Mouse (Mus musculus): Measurements from ENCODE around the gene 4930469K13Rik. TPM values are rescaled to one million over a fixed set of nuclear protein-coding genes. Genes with fewer than 3 reads are reported as not detected.
A peak's percentile ranks its signal among the peaks of the same experiment; 100 is the strongest.

The 4930469K13Rik gene
- total RNA-seq, 2 experiments from 2014 or later: not detected

DNA sequence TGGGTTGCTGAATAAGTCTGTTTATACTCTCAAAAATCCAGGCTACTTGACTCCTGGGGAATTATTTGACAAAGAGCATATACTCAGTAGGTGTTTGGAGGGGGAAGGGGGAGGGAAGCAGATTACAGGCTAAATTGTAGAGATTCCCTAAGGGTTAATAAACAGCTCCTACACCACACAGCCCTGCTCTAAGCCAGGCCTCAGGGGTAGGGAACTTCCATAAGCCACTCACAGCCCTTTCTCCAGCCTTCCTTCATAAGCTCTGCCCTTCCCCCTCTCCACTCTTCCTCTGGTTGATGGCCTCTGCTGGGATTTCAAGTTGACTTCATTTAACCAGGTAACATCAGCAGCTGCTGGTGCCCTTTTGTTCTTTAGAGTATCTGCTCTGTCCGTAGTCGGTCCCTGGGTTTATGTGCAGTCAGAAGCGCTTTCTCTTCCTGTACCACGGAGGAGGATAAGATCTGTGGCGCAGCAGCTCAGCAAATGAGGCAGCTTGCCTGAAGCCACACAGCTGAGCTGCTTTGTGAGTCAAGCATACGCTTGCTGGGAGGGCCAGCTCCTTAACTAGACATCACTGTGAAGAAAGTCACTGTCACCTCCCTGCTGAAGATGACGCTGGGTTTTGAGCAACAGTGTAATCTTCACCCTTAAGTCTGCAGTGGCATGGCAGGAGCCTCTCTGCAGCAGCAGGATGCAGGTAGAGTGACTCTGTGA lies 159.6 kb downstream of the 4930469K13Rik start:
- no peak for DNase-seq

DNA sequence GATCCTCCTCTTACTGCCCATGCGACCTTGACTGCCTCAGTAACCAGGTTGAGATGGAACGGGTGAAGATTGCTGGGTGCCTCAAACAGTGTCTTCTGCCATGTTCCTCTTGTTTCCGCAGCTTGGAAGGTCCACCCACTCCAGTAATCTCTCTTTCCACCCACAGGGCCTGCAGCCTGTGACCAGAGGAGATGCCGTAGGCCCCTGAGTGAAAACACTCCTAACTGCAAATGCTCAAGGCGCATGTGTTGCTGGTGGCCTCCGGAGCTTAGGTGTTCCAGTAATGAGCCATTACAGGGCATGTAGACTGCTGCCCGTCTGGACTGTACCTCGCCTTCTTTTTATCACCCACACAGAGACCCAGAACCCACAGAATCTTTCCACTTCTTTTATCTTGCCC lies 160.7 kb downstream of the 4930469K13Rik start:
- DNase-seq: no peak

DNA sequence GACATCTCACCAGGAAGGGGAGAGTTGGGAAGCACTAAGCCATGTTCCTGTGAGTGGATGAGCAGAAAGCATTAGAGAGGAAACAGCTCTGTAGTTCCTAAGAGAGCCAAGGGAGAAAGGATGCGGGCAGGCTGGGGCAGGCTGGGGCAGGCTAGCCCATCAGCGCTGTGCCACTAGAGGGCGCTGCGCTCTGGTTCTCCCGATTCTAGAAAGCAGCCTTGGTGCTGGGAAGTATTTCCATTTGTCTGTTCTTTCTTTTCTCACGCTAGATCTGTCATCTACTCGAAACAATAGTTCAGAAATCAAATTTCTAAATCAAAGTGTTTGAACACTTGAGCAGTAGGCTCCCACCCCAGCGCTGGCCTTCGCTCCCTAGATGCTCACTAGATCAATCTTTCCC lies 164.1 kb downstream of the 4930469K13Rik start:
- no peak for DNase-seq

DNA sequence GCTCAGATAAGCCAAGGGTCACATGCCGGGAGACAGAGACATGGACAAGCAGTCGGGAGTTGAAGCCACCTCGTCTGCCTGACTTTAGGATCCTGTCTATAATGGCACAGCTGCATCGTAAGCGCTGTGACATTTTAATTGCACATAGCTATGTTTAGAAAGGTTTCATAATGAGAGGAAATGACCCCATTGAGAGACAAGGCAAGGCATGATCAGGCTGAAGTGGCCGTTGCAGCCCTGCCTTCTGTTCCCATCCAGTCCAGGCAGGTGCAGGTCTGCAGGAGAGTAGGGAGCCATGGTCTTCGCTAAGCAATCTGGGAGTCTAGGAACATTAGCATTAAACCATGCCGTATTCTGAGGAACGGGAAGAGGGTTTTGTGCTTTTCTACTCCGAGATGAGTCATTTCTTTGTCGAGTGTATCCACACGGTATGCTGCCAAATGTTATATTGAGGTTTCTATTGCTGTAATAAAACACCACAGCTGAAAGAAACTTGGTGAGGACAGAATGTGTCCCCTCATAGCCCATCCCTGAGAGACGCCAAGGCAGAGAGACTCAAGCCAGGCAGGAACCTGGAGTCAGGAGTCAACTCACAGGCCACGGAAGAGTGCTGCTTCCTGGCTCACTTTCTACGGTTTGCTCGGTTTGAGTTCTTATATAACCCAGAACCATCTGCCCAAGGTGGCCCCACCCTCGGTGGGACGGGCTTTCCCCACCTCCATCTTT lies 165.8 kb downstream of the 4930469K13Rik start:
- no peak for DNase-seq

DNA sequence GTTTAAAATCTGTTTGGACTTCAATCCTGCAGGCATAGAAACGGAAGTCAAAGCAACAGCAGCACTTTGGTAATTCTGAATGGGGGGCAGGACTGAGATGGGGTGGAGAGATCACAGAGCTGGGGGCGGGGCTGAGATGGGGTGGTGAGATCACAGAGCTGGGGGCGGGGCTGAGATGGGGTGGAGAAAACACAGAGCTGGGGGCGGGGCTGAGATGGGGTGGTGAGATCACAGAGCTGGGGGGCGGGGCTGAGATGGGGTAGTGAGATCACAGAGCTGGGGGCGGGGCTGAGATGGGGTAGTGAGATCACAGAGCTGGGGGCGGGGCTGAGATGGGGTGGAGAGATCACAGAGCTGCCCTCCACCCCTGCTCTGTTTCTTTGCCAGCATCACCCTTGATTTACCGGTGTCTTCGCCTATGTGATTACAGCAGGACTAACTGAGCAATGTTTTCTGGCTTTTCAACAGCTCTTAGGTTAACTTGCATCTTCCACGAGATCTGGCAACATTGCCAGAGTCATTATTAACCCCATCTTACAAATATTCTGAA lies 166.4 kb downstream of the 4930469K13Rik start:
- DNase-seq: peak; percentile 8

DNA sequence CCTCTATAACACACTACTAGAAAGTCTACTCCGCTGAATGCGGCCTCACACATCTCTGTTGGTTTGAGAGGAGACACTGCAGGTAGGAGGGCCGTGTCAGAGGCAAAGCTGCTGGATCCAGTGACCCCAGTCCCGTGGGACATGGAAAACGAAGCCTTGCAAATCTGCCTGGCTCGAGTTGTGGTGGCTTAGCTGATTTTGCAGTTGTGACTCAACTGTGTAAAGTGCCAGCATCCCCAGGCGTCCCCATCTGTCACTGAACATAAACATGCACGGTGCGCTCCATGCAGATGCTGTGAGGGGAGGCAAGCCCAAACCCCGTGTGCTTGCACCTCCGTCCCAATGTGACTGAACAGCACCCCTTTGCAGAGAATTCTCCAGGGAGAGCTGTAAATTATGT lies 168.9 kb downstream of the 4930469K13Rik start:
- DNase-seq: no peak

DNA sequence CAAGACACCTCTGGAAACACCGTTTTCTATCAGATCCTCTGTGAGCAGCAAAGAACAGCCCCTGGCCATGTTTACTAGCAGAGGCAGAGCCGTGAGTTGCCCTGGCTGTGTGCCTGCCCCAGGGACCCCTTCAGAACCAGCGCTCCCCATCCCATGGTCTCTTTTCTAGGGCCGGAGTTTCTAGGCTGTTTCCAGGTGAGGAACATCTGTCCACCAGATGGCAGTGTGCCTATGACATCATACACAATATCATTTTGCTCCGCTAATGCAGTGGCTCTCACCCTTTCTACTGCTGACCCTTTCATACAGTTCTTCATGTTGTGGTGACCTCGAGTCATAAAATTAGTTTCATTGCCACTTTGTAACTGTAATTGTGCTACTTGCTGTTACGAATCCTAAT lies 169.7 kb downstream of the 4930469K13Rik start:
- DNase-seq: peak; percentile 49

DNA sequence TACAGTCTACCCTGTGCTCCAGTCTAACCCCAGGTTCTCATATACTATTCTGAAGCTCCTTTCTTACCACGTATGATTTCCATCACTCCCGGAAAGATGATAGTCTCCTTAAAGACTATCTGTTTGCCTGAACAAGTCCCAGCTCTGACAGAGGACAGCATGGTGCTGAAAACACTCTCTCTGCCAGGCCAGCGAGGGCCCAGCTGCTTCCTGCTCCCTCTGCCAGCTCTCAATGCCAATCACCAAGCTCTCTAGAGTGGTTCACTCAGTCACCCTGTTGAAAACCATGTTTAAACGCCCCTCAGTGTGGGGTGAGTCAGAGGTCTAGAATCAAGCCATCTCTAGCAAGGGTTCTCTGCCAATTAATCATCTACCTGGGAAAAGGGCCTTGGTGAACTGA lies 170.5 kb downstream of the 4930469K13Rik start:
- no peak for DNase-seq

DNA sequence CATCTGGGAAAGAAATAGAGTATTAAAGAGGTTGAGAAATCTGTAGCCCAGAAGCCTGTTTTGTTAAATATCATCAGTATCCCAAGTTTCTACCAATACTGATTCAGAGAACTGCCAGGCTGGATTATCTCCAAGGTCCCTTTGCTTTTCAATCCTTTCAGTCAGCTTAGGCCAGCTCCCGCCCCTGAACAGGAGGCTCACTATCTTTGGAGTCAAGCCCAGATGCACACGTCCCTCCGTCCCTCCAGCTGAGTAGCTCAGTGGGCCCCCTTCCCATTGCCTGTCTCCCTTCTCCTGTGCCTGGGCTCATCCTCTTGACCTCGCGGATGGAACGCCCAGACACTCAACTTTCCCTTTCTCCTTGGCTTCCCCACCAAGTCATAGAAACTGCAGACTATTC lies 171.0 kb downstream of the 4930469K13Rik start:
- no peak for DNase-seq

DNA sequence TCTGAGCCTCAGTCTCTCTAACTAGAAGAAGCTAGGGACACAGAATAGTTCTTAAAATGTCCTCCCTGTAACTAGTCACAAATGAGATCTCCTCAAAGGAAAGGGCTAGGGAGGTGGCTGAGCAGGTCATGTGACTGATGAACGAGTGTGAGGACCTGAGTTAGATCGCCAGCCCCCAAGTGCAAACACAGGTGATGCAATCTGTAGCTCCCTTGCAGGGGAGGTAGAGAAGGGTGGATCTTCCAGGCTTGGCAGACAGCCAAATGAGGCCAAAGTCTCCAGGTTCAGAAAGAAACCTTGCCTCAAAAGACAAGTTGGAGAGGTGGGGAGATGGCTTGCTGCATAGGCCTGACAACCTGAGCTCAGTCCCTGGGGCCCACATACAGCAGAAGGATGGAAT lies 171.8 kb downstream of the 4930469K13Rik start:
- DNase-seq: no peak

DNA sequence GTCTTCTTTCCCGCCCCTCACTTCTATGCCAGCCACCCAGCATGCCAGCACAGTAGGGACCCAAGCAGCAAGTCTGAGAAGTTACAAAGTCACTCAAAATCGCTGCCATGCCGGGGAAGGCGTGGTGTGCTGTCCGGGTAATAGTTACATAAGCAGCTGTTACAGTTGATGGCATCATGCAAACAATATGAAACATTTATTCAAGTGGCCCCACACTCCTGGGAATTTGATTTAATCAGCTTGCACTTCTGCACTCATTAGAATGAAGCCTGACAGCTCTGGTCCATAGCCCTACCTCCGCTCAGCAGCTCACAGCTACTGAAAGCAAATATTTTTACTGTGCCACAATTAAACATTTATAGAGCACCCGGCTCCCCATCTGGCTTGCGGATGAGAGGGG lies 172.6 kb downstream of the 4930469K13Rik start:
- DNase-seq: no peak

Other genes with a start within 250 kb of the 4930469K13Rik start
- gene Kcnmb1, start 135.5 kb downstream of the 4930469K13Rik start, total RNA-seq (2021): 1 to 10 TPM in 1 of 2 experiments, under 1 TPM in 1; 0.86 to 1.0 TPM
- not detected for gene Kcnip1, start 105.4 kb downstream of the 4930469K13Rik start, total RNA-seq (2021)
- 1 to 10 TPM in 1 of 2 experiments, under 1 TPM in 1; 0.88 to 1.6 TPM for gene Lcp2, start 51.6 kb downstream of the 4930469K13Rik start, total RNA-seq (2021)
- gene Foxi1, start 109.5 kb upstream of the 4930469K13Rik start, total RNA-seq (2021): not detected
- under 1 TPM in 1 of 2 experiments, not detected in 1; 0.05 TPM for gene Fam196b, start 216.3 kb upstream of the 4930469K13Rik start, total RNA-seq (2021)